Mouse (Mus musculus) limb, embryonic 12.5 days (tissue): ENCODE results near the gene Cfap61. TPM values are rescaled to one million over a fixed set of nuclear protein-coding genes. Genes with fewer than 3 reads are reported as not detected.

ENCODE experiments used
- ATAC-seq: fragments of 200-750 bp; cut with Nextera tagmentation; 2 replicates; pipeline ENCODE4 v1.8.0; 2017; ENCODE audit warnings: low read depth, moderate TSS enrichment; ENCODE audit not compliant: insufficient number of reproducible peaks, insufficient read depth, low FRiP score, low TSS enrichment
- H3K27ac ChIP-seq: fragments of 300-500 bp; sonication (generic); 2 replicates; pipeline ENCODE4 v1.5.1; 2016; ENCODE audit warnings: mild to moderate bottlenecking, moderate library complexity
- H3K27me3 ChIP-seq: fragments of 300-500 bp; sonication (generic); 2 replicates; pipeline ENCODE4 v1.6.1; 2016; ENCODE audit warnings: mild to moderate bottlenecking, moderate library complexity
- H3K36me3 ChIP-seq: fragments of 300-500 bp; sonication (generic); 2 replicates; pipeline ENCODE4 v1.6.1; 2016; ENCODE audit warnings: mild to moderate bottlenecking, moderate library complexity
- H3K4me1 ChIP-seq: fragments of 300-500 bp; sonication (generic); replicated peaks from 2 replicates; pipeline ENCODE4 v1.6.1; 2016
- H3K4me2 ChIP-seq: fragments of 300-500 bp; sonication (generic); 2 replicates; pipeline ENCODE4 v1.6.1; 2016; ENCODE audit warnings: mild to moderate bottlenecking, moderate library complexity
- H3K4me3 ChIP-seq: fragments of 300-500 bp; sonication (generic); replicated peaks from 2 replicates; pipeline ENCODE4 v1.5.1; 2016; ENCODE audit warnings: mild to moderate bottlenecking
- H3K9ac ChIP-seq: fragments of 300-500 bp; sonication (generic); replicated peaks from 2 replicates; pipeline ENCODE4 v1.6.1; 2016; ENCODE audit warnings: mild to moderate bottlenecking, moderate library complexity
- H3K9me3 ChIP-seq: fragments of 300-500 bp; sonication (generic); 2 replicates; pipeline ENCODE4 v1.6.1; 2016; ENCODE audit warnings: mild to moderate bottlenecking, moderate library complexity
- whole genome bisulfite sequencing: fragments of 180-500 bp; shearing (Covaris S2); methylation state at CpG from one replicate; pipeline ENCODE4 v1.1.7; 2016; 5-methylcytosine and 5-hydroxymethylcytosine counted together
- polyA plus RNA-seq: library from polyadenylated mRNA; unstranded; fragments of >200 nt; fragmentation: Nextera tagmentation; extraction: Ambion mirVana; gene quantifications from 2 replicates; pipeline ENCODE4 v1.2.1, GENCODE M21; 2016

Gene Cfap61
- polyA plus RNA-seq, 1 experiment from 2014 or later: 0.21 TPM

- Histone ChIP-seq H3K36me3 (no peaks in the 10 kb centered on the region), H3K27me3 (peaks cover 4% of the 10 kb centered on the region; the same call in 1 of the 2 replicates), H3K4me1 (peaks cover 8% of the 10 kb centered on the region), H3K9me3 (no peaks in the 10 kb centered on the region), H3K4me3 (no peak overlapping the region), H3K4me2 (no peak overlapping the region), H3K27ac (no peak overlapping the region), H3K9ac (no peak overlapping the region)
- WGBS: 55% methylated on average over 17 of the region's 17 CpGs
- ATAC-seq: no peak
Measured at GRCm38 (mm10) chr2:146117191-146117914, 182.8 kb downstream of the Cfap61 start.

DNA sequence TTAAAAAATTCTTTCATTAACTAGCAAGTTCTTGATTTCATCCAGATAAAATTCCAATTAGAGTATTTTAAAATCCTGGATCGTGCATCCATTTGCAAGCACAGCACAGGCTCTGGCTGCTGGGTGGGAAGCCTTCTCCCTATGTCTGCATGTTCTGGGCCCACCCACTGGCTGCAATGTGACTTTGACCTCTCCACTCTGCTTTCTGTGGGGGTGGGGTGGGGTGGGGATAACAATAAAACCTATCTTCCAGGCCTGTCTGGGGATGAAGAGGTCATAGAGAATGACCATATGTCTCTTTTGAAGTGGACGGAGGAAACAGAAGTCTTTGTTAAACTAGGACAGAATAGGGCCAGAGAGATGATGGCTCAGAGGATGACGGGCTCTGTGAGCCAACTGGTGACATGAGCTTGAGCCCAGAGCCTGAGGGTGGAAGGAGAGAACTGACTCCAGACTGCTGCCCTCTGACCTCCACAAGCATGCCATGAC lies 183.4 kb downstream of the Cfap61 start:
- H3K4me3 ChIP-seq: no peak overlapping the region
- no peak for ATAC-seq
- no peaks in the 10 kb centered on the region for H3K36me3 ChIP-seq
- no peak overlapping the region for H3K9ac ChIP-seq
- peaks cover 8% of the 10 kb centered on the region for H3K4me1 ChIP-seq
- 50% methylated on average over 3 of the region's 3 CpGs for WGBS
- no peak overlapping the region for H3K4me2 ChIP-seq
- H3K27ac ChIP-seq: no peak overlapping the region
- no peaks in the 10 kb centered on the region for H3K9me3 ChIP-seq
- H3K27me3 ChIP-seq: peaks cover 4% of the 10 kb centered on the region; the same call in 1 of the 2 replicates

- 76% methylated on average over 7 of the region's 7 CpGs for WGBS
- no peaks in the 10 kb centered on the region for H3K36me3 ChIP-seq
- peaks cover 4% of the 10 kb centered on the region; the same call in 1 of the 2 replicates for H3K27me3 ChIP-seq
- H3K4me1 ChIP-seq: peaks cover 8% of the 10 kb centered on the region
- no peak overlapping the region for H3K27ac ChIP-seq
- ATAC-seq: no peak
- H3K4me2 ChIP-seq: no peak overlapping the region
- no peak overlapping the region for H3K9ac ChIP-seq
- H3K9me3 ChIP-seq: no peaks in the 10 kb centered on the region
- no peak overlapping the region for H3K4me3 ChIP-seq
Measured at GRCm38 (mm10) chr2:146121551-146121950, 187.0 kb downstream of the Cfap61 start.

- no peak for ATAC-seq
- Histone ChIP-seq H3K4me1 (peaks cover 3% of the 10 kb centered on the region; the same call in 1 of the 2 replicates), H3K27me3 (peaks cover 4% of the 10 kb centered on the region; the same call in 1 of the 2 replicates), H3K9me3 (no peaks in the 10 kb centered on the region), H3K4me2 (no peak overlapping the region), H3K4me3 (no peak overlapping the region), H3K27ac (no peak overlapping the region), H3K9ac (no peak overlapping the region), H3K36me3 (no peaks in the 10 kb centered on the region)
- WGBS: 86% methylated on average over 2 of the region's 2 CpGs
Measured at GRCm38 (mm10) chr2:146125129-146125528, 190.5 kb downstream of the Cfap61 start.

DNA sequence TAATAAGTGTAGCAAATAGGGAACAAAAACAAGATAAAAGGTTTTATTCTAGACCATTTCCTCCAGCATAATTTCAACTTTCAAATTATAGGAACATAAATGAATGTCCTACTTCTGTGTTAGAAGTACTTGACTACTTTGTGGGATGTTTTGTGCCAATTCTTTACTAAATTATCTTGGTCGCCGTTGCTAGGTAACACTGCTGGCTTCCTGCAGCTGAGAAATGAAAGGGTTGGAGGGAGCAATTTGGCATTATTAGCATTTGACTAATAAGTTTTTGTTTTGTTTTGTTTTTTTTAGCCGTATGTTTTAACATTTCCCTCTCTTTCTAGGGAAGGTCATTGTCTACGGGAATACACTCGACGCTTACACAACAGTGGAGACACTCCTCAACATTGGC lies 194.0 kb downstream of the Cfap61 start:
- H3K9ac ChIP-seq: no peak overlapping the region
- no peaks in the 10 kb centered on the region for H3K9me3 ChIP-seq
- H3K4me2 ChIP-seq: no peak overlapping the region
- no peaks in the 10 kb centered on the region for H3K4me1 ChIP-seq
- 89% methylated on average over 6 of the region's 6 CpGs for WGBS
- no peaks in the 10 kb centered on the region for H3K27me3 ChIP-seq
- no peak overlapping the region for H3K27ac ChIP-seq
- ATAC-seq: no peak
- H3K36me3 ChIP-seq: no peaks in the 10 kb centered on the region
- H3K4me3 ChIP-seq: no peak overlapping the region

DNA sequence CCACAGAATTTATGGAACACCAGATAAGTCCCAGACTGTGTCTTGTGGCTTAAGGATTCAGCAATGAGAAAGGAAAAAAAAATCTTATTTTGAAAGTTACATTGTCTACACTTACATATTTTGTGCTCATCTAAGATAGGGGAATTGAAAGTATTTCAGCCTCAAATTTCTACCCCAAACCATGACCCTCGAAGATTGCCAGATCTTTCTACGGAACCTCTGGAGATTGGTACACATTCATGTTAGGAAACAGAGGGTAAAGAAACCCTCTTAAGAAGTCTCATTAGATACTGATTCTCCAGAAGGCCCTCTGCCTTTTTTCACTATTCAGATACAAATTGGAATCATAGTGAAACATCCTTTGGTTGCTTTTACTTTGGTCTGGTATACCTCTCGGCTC lies 195.9 kb downstream of the Cfap61 start:
- no peak overlapping the region for H3K27ac ChIP-seq
- H3K4me2 ChIP-seq: no peak overlapping the region
- H3K9me3 ChIP-seq: peaks cover 3% of the 10 kb centered on the region; the same call in 1 of the 2 replicates
- no peak for ATAC-seq
- H3K4me3 ChIP-seq: no peak overlapping the region
- no peaks in the 10 kb centered on the region for H3K4me1 ChIP-seq
- no peak overlapping the region for H3K9ac ChIP-seq
- no peaks in the 10 kb centered on the region for H3K27me3 ChIP-seq
- no peaks in the 10 kb centered on the region for H3K36me3 ChIP-seq
- 90% methylated on average over 3 of the region's 3 CpGs for WGBS

DNA sequence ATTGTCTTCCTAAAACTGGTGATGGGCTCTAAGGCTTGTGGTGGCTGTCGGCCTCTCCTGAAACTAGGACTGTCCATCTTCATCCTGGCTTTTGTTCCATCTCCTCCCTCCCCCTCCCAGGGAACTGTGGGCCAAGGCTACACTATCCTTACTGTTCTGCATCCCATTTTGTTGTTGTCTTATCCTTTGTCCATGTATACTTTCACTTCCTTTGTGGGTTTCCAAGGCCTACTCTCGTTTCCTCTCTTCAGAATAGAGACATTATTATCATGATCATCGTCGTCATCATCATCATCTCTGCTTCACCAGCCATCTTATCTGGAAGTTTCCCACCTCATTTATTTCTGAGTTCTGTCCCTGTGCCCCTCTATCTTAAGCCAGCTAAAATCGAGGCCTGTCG lies 199.7 kb downstream of the Cfap61 start:
- Histone ChIP-seq H3K27me3 (no peaks in the 10 kb centered on the region), H3K4me3 (no peak overlapping the region), H3K4me2 (no peak overlapping the region), H3K36me3 (no peaks in the 10 kb centered on the region), H3K9me3 (peaks cover 5% of the 10 kb centered on the region; the same call in 1 of the 2 replicates), H3K4me1 (no peaks in the 10 kb centered on the region), H3K27ac (no peak overlapping the region), H3K9ac (no peak overlapping the region)
- ATAC-seq: no peak
- WGBS: 87% methylated on average over 6 of the region's 6 CpGs

DNA sequence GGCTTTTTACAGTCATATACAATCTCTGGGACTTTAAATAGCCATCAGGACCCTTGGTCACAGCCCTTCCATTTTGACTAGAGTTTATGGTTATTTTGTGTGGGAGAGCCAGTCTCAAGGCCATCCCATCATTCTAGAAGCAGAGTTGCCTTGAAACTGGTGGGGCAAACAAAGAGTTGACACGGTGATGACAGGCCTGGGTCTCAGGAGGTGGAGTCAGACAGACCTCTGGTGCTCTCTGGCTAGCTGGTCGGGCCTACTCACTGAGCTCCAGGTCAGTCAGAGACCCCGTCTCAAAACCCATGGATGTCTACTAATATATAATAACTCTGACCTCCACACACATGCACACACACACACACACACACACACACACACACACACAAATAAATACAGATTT lies 206.1 kb downstream of the Cfap61 start:
- no peak overlapping the region for H3K9ac ChIP-seq
- H3K4me3 ChIP-seq: no peak overlapping the region
- H3K4me1 ChIP-seq: no peaks in the 10 kb centered on the region
- H3K9me3 ChIP-seq: no peaks in the 10 kb centered on the region
- H3K4me2 ChIP-seq: no peak overlapping the region
- ATAC-seq: no peak
- no peak overlapping the region for H3K27ac ChIP-seq
- WGBS: 83% methylated on average over 3 of the region's 3 CpGs
- H3K27me3 ChIP-seq: no peaks in the 10 kb centered on the region
- H3K36me3 ChIP-seq: no peaks in the 10 kb centered on the region

DNA sequence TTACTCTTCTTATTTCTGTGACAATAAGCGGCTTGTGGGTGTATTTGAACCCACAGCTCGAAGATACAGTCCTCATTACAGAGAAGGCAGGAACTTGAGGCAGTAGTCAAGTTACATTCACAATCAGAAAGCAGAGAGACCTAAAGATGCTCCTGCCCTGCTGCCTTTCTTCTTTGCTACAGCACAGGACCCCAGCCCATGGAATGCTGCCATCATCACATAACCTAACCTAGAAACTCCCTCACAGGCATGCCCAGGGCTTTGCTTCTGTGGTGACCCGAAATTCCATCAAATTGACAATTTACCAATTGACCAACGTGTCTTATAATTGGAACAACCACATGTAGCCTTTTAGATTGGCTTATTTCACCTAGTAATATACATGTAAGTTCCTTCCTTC lies 212.7 kb downstream of the Cfap61 start:
- Histone ChIP-seq H3K27ac (no peak overlapping the region), H3K4me2 (no peak overlapping the region), H3K4me1 (no peaks in the 10 kb centered on the region), H3K36me3 (no peaks in the 10 kb centered on the region), H3K9me3 (no peaks in the 10 kb centered on the region), H3K9ac (no peak overlapping the region), H3K27me3 (no peaks in the 10 kb centered on the region), H3K4me3 (no peak overlapping the region)
- no peak for ATAC-seq
- 87% methylated on average over 4 of the region's 4 CpGs for WGBS

DNA sequence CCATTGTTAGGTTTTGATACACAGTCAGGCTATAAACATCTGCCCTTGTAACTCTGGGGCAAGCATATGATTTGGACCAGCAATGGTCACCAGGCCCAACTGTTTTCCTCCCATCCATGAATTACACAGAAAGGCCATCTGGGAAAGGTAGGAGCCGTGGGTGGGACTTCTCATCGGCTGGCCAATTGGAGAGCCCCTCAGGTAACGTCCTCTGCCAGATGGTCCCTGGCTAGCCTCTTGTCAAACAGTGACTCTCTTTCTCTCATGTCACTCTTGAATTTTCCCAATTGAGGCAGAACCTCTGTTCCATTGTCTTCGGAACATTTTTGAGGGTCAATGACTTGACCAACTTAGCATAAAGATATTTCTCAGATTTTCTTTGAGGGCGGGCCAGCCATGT lies 213.2 kb downstream of the Cfap61 start:
- Histone ChIP-seq H3K27me3 (no peaks in the 10 kb centered on the region), H3K9me3 (no peaks in the 10 kb centered on the region), H3K9ac (no peak overlapping the region), H3K27ac (no peak overlapping the region), H3K4me3 (no peak overlapping the region), H3K36me3 (no peaks in the 10 kb centered on the region), H3K4me1 (no peaks in the 10 kb centered on the region), H3K4me2 (no peak overlapping the region)
- no peak for ATAC-seq
- 85% methylated on average over 5 of the region's 5 CpGs for WGBS

DNA sequence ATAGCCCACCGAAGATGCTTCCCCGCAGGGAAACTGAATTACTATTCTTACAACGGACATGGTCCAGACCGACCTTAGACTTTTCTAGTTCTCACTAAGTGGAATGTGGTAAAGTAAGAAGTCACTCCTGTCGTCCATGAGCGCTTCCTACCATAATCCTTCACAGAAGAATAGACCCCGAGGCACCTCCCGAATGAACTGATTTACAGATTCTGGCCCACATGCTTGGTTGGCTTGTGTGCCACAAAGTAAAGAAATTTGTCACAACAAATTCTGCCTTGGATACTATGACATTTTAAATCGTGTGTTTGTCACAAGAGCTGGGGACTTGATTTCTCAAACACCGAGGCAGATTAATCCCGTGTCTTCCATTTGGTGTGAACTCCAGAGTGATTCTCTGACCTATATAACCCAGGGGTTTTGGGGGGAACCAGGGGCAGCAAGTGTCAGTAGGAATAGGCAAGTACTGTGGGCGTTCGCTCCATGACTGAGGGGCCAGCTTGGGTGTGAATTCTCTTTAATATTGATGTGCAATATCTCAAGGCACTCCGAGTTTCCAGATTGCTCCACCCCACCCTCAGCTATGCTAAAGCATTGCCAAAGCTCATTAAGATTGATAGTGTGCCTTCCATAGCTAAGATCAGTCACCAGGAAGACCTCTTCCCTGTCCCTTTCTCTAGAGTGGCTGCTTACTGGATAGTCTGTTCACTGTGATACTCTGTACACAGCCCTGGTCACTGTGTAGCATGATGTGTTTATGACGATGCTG lies 214.8 kb downstream of the Cfap61 start:
- no peaks in the 10 kb centered on the region for H3K27me3 ChIP-seq
- no peak overlapping the region for H3K27ac ChIP-seq
- H3K4me3 ChIP-seq: no peak overlapping the region
- ATAC-seq: no peak
- H3K9me3 ChIP-seq: no peaks in the 10 kb centered on the region
- H3K4me2 ChIP-seq: no peak overlapping the region
- 89% methylated on average over 15 of the region's 15 CpGs for WGBS
- no peaks in the 10 kb centered on the region for H3K36me3 ChIP-seq
- no peak overlapping the region for H3K9ac ChIP-seq
- H3K4me1 ChIP-seq: no peaks in the 10 kb centered on the region
